Mouse (Mus musculus): ENCODE results near the gene Scarb1.
"Not testable (repeated sequence)": the region's sequence is repeated elsewhere in the genome, so short reads cannot be mapped to it uniquely, and the experiment has no call there.

GRCm38 (mm10) chr5:125387295-125387694, 46.4 kb upstream of the Scarb1 start:
- TF ChIP-seq POLR2A, CTCF (IDR thresholded peaks at IDR 0.05; ENCODE audit: insufficient read depth, low read depth, low read length): not testable (repeated sequence)

Measured in olfactory bulb, adult 2 months (tissue).